Mouse (Mus musculus) hindbrain, embryonic 10.5 days (tissue): Measurements from ENCODE around the gene Plcb3. TPM values are rescaled to one million over a fixed set of nuclear protein-coding genes. Genes with fewer than 3 reads are reported as not detected.

ENCODE experiments used
- DNase-seq: peaks from one replicate; pipeline ENCODE4 v3.0.0-alpha.2; 2017; ENCODE audit warnings: low spot score
- H3K27ac ChIP-seq: fragments of 300-500 bp; sonication (generic); 2 replicates; pipeline ENCODE4 v1.5.1; 2016; ENCODE audit warnings: mild to moderate bottlenecking, moderate library complexity
- H3K27me3 ChIP-seq: fragments of 300-500 bp; sonication (generic); 2 replicates; pipeline ENCODE4 v1.6.1; 2016; ENCODE audit warnings: mild to moderate bottlenecking; ENCODE audit not compliant: poor library complexity, insufficient read depth, severe bottlenecking
- H3K36me3 ChIP-seq: fragments of 300-500 bp; sonication (generic); 2 replicates; pipeline ENCODE4 v1.6.1; 2016; ENCODE audit warnings: mild to moderate bottlenecking, moderate library complexity
- H3K4me1 ChIP-seq: fragments of 300-500 bp; sonication (generic); replicated peaks from 2 replicates; pipeline ENCODE4 v1.6.1; 2016; ENCODE audit warnings: mild to moderate bottlenecking
- H3K4me3 ChIP-seq: fragments of 300-500 bp; sonication (generic); 2 replicates; pipeline ENCODE4 v1.5.1; 2016; ENCODE audit warnings: mild to moderate bottlenecking, moderate library complexity
- H3K9me3 ChIP-seq: fragments of 300-500 bp; sonication (generic); 2 replicates; pipeline ENCODE4 v1.6.1; 2016; ENCODE audit warnings: mild to moderate bottlenecking, moderate library complexity
- WGBS: fragments of 180-500 bp; shearing (Covaris S2); methylation state at CpG from one replicate; pipeline ENCODE4 v1.1.7; 2016; 5-methylcytosine and 5-hydroxymethylcytosine counted together
- polyA plus RNA-seq: library from polyadenylated mRNA; unstranded; fragments of >200 nt; fragmentation: Nextera tagmentation; extraction: Ambion mirVana; gene quantifications from 2 replicates; pipeline ENCODE4 v1.2.1, GENCODE M21; 2016

Gene Plcb3
- polyA plus RNA-seq, 1 experiment from 2014 or later = 22.3 TPM

GRCm38 (mm10) chr19:6951994-6952711 lies 24.1 kb downstream of the Plcb3 start:
- 2% methylated on average over 31 of the region's 31 CpGs for WGBS
- peaks cover 39% of the 10 kb centered on the region for H3K4me1 ChIP-seq
- no peaks in the 10 kb centered on the region for H3K9me3 ChIP-seq

GRCm38 (mm10) chr19:6951381-6951968 lies 24.8 kb downstream of the Plcb3 start:
- H3K36me3 ChIP-seq = peaks cover 33% of the 10 kb centered on the region
- H3K27ac ChIP-seq = peak overlapping the region; percentile 97
- no peaks in the 10 kb centered on the region for H3K9me3 ChIP-seq
- H3K4me1 ChIP-seq = peaks cover 39% of the 10 kb centered on the region
- peak overlapping the region; percentile 65 for H3K4me3 ChIP-seq
- DNase-seq = peak; percentile 93
- H3K27me3 ChIP-seq = no peaks in the 10 kb centered on the region
- under 1% methylated on average over 35 of the region's 35 CpGs for WGBS

More at GRCm38 (mm10) chr19:6951994-6952711, 24.1 kb downstream of the Plcb3 start:
- Histone ChIP-seq H3K27ac (peak overlapping the region; percentile 97), H3K36me3 (peaks cover 37% of the 10 kb centered on the region), H3K4me3 (peak overlapping the region; percentile 65), H3K27me3 (no peaks in the 10 kb centered on the region)
- peak; percentile 64 for DNase-seq

DNA sequence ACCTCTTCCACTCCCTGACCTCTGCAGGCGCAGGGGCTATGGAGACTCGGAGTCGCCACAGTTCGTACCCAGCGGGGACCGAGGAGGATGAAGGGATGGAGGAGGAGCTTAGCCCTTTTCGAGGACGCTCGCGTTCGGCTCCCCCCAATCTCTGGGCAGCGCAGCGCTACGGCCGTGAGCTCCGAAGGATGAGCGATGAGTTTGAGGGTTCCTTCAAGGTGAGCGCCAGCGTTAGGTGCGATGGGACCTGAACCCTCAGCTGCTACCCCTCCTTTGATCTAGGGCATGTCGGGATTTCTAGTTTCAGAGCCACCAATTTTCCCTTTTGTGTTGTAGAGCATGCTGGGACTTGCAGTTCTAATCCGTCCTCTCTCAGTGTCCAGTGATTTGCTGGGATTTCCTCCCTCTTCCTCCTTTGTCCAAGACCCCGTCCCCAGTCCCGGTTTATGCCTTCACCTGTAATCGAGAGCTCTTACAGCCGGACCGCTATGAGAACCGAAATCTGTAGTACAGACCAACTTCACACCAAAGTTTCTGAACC lies 25.6 kb downstream of the Plcb3 start:
- no peaks in the 10 kb centered on the region for H3K27me3 ChIP-seq
- H3K9me3 ChIP-seq = no peaks in the 10 kb centered on the region
- DNase-seq = peak; percentile 75
- H3K36me3 ChIP-seq = peaks cover 29% of the 10 kb centered on the region
- peak overlapping the region; percentile 65 for H3K4me3 ChIP-seq
- under 1% methylated on average over 28 of the region's 28 CpGs for WGBS
- H3K4me1 ChIP-seq = peaks cover 34% of the 10 kb centered on the region
- H3K27ac ChIP-seq = peak overlapping the region; percentile 97

DNA sequence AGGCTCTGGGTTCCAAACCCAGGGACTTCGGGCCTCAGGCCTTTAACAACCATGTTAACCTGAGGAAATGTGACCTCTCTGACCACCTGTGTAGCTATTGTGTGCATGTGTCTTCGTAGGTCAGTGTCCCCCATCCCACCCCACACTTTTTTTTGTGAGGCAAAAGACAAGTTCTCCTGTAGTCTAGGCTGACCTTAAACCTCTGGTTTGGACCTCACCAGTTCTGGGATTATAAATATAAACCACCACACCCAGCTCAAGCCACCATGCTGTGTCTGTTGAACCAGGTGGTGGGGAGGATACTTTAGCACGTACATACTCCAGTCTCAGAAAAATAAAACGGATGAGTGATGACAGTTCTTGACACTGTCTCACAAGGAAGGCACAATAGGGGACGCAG lies 26.3 kb downstream of the Plcb3 start:
- H3K36me3 ChIP-seq = peaks cover 28% of the 10 kb centered on the region
- DNase-seq = no peak
- H3K4me1 ChIP-seq = peaks cover 34% of the 10 kb centered on the region
- H3K4me3 ChIP-seq = peak overlapping the region; percentile 65
- H3K27me3 ChIP-seq = no peaks in the 10 kb centered on the region
- H3K9me3 ChIP-seq = no peaks in the 10 kb centered on the region
- WGBS = 52% methylated on average over 5 of the region's 5 CpGs
- peak overlapping the region; percentile 97 for H3K27ac ChIP-seq

DNA sequence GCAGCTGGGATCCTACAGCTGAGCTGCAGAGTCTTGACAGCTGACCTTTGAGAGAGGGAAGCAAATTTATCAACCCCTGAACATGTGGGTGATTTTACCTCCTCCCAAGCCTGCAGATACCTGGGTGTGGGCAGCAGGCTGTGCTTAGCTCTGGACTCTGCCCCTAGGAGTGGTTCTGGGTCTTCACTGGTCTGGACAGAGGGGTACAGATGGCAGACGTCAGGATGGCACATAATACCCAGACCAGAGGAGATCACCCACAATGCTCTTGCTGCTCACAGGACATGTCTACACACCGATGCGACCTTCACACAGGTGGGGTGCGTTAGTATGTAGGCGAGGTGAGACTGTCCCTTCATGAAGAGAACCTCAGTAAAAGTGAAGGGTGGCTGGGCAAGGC lies 26.7 kb downstream of the Plcb3 start:
- Histone ChIP-seq H3K27ac (no peak overlapping the region), H3K27me3 (no peaks in the 10 kb centered on the region), H3K4me3 (peak overlapping the region; percentile 65; the same call in 1 of the 2 replicates), H3K9me3 (no peaks in the 10 kb centered on the region), H3K36me3 (peaks cover 28% of the 10 kb centered on the region), H3K4me1 (peaks cover 34% of the 10 kb centered on the region)
- no peak for DNase-seq
- WGBS = 92% methylated on average over 5 of the region's 5 CpGs

- H3K27ac ChIP-seq = no peak overlapping the region
- WGBS = 82% methylated on average over 4 of the region's 4 CpGs
Measured at GRCm38 (mm10) chr19:6948186-6948585, 28.1 kb downstream of the Plcb3 start.

GRCm38 (mm10) chr19:6947742-6948141 lies 28.5 kb downstream of the Plcb3 start:
- Histone ChIP-seq H3K4me3 (no peak overlapping the region), H3K27ac (no peak overlapping the region), H3K4me1 (peaks cover 26% of the 10 kb centered on the region), H3K36me3 (peaks cover 21% of the 10 kb centered on the region), H3K27me3 (no peaks in the 10 kb centered on the region), H3K9me3 (no peaks in the 10 kb centered on the region)
- 63% methylated on average over 4 of the region's 4 CpGs for whole genome bisulfite sequencing
- DNase-seq = no peak

More at GRCm38 (mm10) chr19:6948186-6948585, 28.1 kb downstream of the Plcb3 start:
- H3K27me3 ChIP-seq = no peaks in the 10 kb centered on the region
- no peak overlapping the region for H3K4me3 ChIP-seq
- H3K9me3 ChIP-seq = no peaks in the 10 kb centered on the region
- no peak for DNase-seq
- peaks cover 26% of the 10 kb centered on the region for H3K4me1 ChIP-seq
- peaks cover 21% of the 10 kb centered on the region for H3K36me3 ChIP-seq

DNA sequence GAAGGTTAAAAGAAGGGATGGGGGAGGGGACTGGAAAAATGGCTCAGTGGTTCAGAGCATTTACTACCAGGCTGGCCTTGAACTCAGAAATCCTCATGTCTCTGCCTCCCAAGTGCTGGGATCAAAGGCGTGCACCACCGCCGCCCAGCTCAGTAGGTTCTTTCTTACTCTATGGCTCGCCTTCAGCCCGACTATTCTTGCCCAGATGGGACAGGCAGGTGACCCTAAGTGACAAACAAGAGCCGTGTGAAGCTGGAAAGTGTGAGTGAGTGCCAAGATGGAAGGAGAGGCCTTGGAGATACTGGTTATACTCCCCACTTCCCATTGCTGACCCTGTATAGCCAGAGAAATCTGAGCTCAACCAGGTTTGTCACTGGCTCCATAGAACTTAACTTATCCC lies 32.6 kb downstream of the Plcb3 start:
- WGBS = 93% methylated on average over 6 of the region's 6 CpGs
- DNase-seq = no peak
- Histone ChIP-seq H3K4me1 (peaks cover 35% of the 10 kb centered on the region), H3K36me3 (peaks cover 21% of the 10 kb centered on the region), H3K27me3 (peaks cover 5% of the 10 kb centered on the region; the same call in 1 of the 2 replicates), H3K9me3 (no peaks in the 10 kb centered on the region), H3K4me3 (no peak overlapping the region), H3K27ac (no peak overlapping the region)

DNA sequence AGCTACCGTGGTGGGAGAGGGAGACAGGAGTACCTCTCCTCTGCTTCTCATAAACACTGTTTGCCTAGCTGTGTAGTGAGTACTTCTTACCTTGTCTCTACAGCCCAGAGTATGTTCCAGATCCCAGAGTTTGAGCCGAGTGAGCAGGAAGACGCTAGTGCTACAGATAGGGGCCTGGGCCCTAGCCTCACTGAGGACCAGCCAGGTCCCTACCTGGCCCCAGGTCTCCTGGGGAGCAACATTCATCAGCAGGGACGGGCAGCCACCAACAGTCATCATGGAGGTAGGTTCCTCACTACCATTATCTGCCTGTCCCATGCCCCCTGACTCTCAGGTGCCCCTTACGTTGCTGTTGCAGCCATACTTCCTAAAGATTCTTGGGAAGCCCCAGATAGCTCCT lies 33.5 kb downstream of the Plcb3 start:
- peak overlapping the region; percentile 97 for H3K27ac ChIP-seq
- peak overlapping the region; percentile 91 for H3K4me3 ChIP-seq
- H3K4me1 ChIP-seq = peaks cover 35% of the 10 kb centered on the region
- peaks cover 14% of the 10 kb centered on the region for H3K27me3 ChIP-seq
- DNase-seq = no peak
- 29% methylated on average over 5 of the region's 5 CpGs for WGBS
- peaks cover 18% of the 10 kb centered on the region for H3K36me3 ChIP-seq
- no peaks in the 10 kb centered on the region for H3K9me3 ChIP-seq

DNA sequence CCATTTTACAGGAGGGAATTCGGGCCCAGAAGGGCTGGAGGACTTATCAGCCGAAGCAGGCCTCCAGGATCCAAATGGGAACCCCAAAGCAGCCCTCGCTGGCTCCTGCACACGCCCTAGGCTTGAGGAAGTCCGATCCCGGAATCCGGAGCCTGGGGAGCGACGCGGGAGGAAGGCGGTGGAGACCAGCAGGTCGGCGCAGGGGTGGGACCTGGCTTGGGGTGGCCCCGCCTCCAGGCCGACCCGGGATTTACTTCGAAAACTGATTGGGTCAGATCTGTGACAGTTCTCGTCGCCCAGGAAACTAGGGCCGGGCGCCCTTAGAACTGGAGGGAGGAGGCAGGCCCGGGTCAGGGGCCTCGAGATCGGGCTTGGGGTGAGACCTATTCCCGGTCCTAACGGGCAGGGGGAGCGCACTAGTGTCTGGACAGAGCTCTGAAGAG lies 34.0 kb downstream of the Plcb3 start, which contains the start of gene Gpr137:
TSS of gene Gpr137 (minus strand) at position 232 of the 443 bp plus-strand sequence.
- H3K27me3 ChIP-seq = peaks cover 17% of the 10 kb centered on the region
- H3K27ac ChIP-seq = peak within 1 kb of the TSS; percentile 97
- H3K9me3 ChIP-seq = no peaks in the 10 kb centered on the region
- under 1% methylated on average over 27 of the region's 27 CpGs for WGBS
- H3K36me3 ChIP-seq = peaks cover 17% of the 10 kb centered on the region
- H3K4me3 ChIP-seq = peak within 1 kb of the TSS; percentile 91
- peak; percentile 93 for DNase-seq
- peaks cover 35% of the 10 kb centered on the region for H3K4me1 ChIP-seq

DNA sequence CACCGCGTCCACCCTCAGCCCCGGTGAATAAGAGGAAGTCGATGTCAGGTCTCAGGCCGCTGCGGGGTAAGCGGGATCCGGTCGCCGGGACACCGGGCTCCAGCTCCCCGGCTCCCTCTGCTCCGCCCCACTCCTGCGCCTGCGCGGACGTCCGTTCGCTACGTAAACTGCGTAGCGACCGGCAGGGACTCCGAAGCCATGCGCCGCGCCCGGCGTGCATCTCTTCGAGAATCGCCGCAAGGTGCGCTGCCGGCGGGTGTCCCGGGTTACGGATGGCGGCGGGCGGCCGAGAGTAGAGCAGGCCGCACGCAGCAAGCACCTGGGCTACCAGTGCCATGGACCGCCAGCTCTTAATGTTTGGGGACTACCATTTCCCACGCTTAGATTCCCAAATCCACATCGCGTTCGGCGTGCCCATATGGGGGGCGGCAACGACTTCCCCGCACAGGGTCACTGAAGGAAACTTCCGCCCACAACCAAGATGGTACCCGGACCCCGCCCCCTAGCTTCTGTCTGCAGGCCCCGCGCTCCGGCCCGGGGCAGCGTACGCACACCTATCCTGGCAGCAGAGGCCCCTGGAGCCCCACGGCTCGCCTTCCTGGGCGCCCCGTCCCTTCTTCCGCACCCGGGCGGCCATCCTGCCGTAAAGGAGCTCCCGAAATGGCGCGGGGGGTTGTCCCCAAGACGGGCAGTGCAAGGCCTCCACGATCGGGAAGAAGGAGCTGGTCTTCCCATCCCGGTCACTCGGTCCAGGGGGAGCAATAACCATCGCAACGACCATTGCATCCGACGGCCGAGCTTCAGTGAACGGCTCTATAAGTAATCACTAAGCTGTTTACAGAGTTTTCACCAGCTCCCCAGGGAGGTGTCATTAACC lies 34.7 kb downstream of the Plcb3 start, which contains the start of gene Bad:
TSS of gene Bad (plus strand) at position 490 of the 877 bp plus-strand sequence.
- H3K4me1 ChIP-seq = peaks cover 35% of the 10 kb centered on the region
- WGBS = under 1% methylated on average over 83 of the region's 83 CpGs
- H3K4me3 ChIP-seq = peak within 1 kb of the TSS; percentile 91
- H3K9me3 ChIP-seq = no peaks in the 10 kb centered on the region
- peaks cover 17% of the 10 kb centered on the region for H3K27me3 ChIP-seq
- peak within 1 kb of the TSS; percentile 97 for H3K27ac ChIP-seq
- H3K36me3 ChIP-seq = peaks cover 17% of the 10 kb centered on the region
- DNase-seq = peak; percentile 94
